Mouse (Mus musculus): ENCODE data around the gene Gm8113. TPM values are rescaled to one million over a fixed set of nuclear protein-coding genes. Genes with fewer than 3 reads are reported as not detected.
"Not testable (repeated sequence)": the region's sequence is repeated elsewhere in the genome, so short reads cannot be mapped to it uniquely, and the experiment has no call there.

Gene Gm8113
- polyA plus RNA-seq (2016; fragmentation: Nextera tagmentation; extraction: Ambion mirVana): 9.3 and 13.9 TPM in 2 replicates

GRCm38 (mm10) chr14:43924688-43925403, at the start of gene Gm8113:
Gm8113 (plus strand) TSS chr14:43925390.
- Histone ChIP-seq H3K4me2 (replicated peaks) (peak within 1 kb of the TSS; percentile 40), H3K9ac (peak within 1 kb of the TSS; percentile 52; the same call in 1 of the 2 replicates), H3K27ac (peak within 1 kb of the TSS; percentile 84), H3K4me3 (peak within 1 kb of the TSS; percentile 44)
- not testable (repeated sequence) for H3K27me3 ChIP-seq, H3K36me3 ChIP-seq, H3K9me3 ChIP-seq, H3K4me1 ChIP-seq
- WGBS: 9% methylated on average over 10 of the region's 10 CpGs
- peak; percentile 86 for ATAC-seq (ENCODE audit: insufficient number of reproducible peaks, insufficient read depth, low FRiP score, low TSS enrichment)

DNA sequence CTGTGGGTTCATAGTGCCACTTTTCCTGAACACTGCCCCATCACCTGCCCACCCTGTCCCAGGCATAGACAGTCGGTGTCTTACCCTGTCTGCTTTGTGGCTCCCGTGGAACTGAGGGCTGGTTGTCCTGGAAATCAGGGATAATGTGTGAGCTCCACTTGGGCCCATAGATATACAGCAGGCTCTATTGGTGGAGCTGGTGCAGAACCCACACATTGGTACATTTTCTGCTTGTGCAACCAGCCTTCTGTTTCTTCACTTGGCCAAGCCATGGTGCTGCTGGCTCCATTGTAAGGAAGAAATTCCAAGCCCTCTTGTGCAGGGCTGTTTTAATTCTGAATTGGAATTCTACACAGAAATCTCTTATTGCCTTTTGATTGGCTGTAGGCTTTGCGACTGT, 49.8 kb upstream of the Gm8113 start, which contains the start of gene Ear1:
TSS of gene Ear1 (minus strand) at position 101 of the 400 bp plus-strand sequence.
- ATAC-seq (ENCODE audit: insufficient number of reproducible peaks, insufficient read depth, low FRiP score, low TSS enrichment); H3K27me3 ChIP-seq; H3K9me3 ChIP-seq; H3K4me2 ChIP-seq (replicated peaks); H3K27ac ChIP-seq; H3K9ac ChIP-seq; H3K4me1 ChIP-seq; H3K36me3 ChIP-seq; H3K4me3 ChIP-seq: not testable (repeated sequence)
- WGBS: 82% methylated on average over 3 of the region's 3 CpGs

- not testable (repeated sequence) for H3K4me1 ChIP-seq; H3K36me3 ChIP-seq; H3K4me2 ChIP-seq (replicated peaks); H3K9me3 ChIP-seq; H3K27me3 ChIP-seq; H3K27ac ChIP-seq; ATAC-seq (ENCODE audit: insufficient number of reproducible peaks, insufficient read depth, low FRiP score, low TSS enrichment); H3K9ac ChIP-seq; H3K4me3 ChIP-seq
- WGBS: 65% methylated on average over 1 of the region's 2 CpGs
Measured at GRCm38 (mm10) chr14:43877789-43878188, 47.4 kb upstream of the Gm8113 start.

DNA sequence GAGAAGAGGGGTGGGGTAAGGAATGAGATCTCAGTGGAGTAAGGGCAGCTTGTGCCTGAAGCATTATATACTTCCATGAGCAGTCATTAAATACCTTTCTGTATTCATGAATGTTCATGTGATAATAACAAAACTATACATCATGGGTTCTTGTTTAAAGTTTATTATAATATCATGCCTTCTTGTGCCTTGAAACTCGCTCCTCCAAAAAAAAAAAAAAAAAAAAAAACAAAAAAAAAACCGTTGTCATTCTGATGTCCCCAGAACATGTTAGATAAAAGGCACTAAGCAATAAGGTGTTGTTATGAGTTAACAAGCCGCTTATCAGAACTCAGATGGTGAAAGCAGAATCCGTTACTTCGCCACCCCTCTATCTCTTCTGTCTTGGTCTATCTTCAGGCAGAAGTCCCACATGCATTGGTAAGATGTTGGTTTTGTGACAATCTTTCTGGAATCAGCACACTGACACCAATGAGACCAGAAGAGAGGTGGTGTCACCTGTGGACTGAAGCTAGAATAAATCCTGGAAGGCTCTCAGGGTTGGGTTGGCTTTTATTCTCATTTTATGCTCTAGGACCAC, 45.1 kb upstream of the Gm8113 start:
- not testable (repeated sequence) for H3K9me3 ChIP-seq; H3K27me3 ChIP-seq; H3K4me2 ChIP-seq (replicated peaks); H3K36me3 ChIP-seq; H3K4me1 ChIP-seq; ATAC-seq (ENCODE audit: insufficient number of reproducible peaks, insufficient read depth, low FRiP score, low TSS enrichment); H3K27ac ChIP-seq; H3K9ac ChIP-seq; H3K4me3 ChIP-seq
- 89% methylated on average over 5 of the region's 5 CpGs for WGBS

- H3K9ac ChIP-seq; H3K27ac ChIP-seq; H3K4me2 ChIP-seq (replicated peaks); H3K27me3 ChIP-seq; H3K4me1 ChIP-seq; H3K4me3 ChIP-seq; H3K36me3 ChIP-seq; ATAC-seq (ENCODE audit: insufficient number of reproducible peaks, insufficient read depth, low FRiP score, low TSS enrichment); H3K9me3 ChIP-seq: not testable (repeated sequence)
- WGBS: 35% methylated on average over 1 of the region's 1 CpGs
Measured at GRCm38 (mm10) chr14:43886235-43886634, 39.0 kb upstream of the Gm8113 start.

- not testable (repeated sequence) for H3K9ac ChIP-seq; H3K27me3 ChIP-seq; H3K4me2 ChIP-seq (replicated peaks); H3K36me3 ChIP-seq; H3K4me3 ChIP-seq; H3K4me1 ChIP-seq; ATAC-seq (ENCODE audit: insufficient number of reproducible peaks, insufficient read depth, low FRiP score, low TSS enrichment); H3K27ac ChIP-seq; H3K9me3 ChIP-seq
- WGBS: 89% methylated on average over 1 of the region's 1 CpGs
Measured at GRCm38 (mm10) chr14:43891288-43891687, 33.9 kb upstream of the Gm8113 start.

DNA sequence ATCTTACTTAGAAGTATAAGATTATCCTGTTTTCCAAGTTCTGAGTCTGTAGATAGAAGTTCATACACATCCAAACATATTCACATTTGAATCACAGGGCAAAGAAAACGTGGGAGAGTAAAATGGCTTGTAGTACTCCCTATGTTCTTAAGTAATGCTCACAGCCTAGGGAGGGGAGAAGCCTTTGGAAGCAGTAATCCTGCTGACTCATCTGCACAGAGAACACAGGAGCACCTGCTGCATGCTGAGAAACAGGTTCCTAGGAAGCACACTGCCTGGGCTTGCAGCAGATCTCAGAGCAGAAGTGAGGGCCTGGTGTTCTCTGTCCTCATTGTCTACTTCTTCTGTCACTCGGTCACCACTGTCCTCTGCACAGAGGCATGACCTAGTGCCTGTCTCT, 29.8 kb upstream of the Gm8113 start:
- not testable (repeated sequence) for H3K4me2 ChIP-seq (replicated peaks); H3K27ac ChIP-seq; ATAC-seq (ENCODE audit: insufficient number of reproducible peaks, insufficient read depth, low FRiP score, low TSS enrichment); H3K4me3 ChIP-seq; H3K36me3 ChIP-seq; H3K4me1 ChIP-seq; H3K9ac ChIP-seq; H3K9me3 ChIP-seq; H3K27me3 ChIP-seq
- WGBS: 41% methylated on average over 2 of the region's 2 CpGs

- H3K27me3 ChIP-seq; H3K4me3 ChIP-seq; H3K36me3 ChIP-seq; H3K9ac ChIP-seq; ATAC-seq (ENCODE audit: insufficient number of reproducible peaks, insufficient read depth, low FRiP score, low TSS enrichment); H3K9me3 ChIP-seq; H3K27ac ChIP-seq; H3K4me2 ChIP-seq (replicated peaks); H3K4me1 ChIP-seq: not testable (repeated sequence)
- 86% methylated on average over 3 of the region's 3 CpGs for WGBS
Measured at GRCm38 (mm10) chr14:43898577-43898976, 26.6 kb upstream of the Gm8113 start.

DNA sequence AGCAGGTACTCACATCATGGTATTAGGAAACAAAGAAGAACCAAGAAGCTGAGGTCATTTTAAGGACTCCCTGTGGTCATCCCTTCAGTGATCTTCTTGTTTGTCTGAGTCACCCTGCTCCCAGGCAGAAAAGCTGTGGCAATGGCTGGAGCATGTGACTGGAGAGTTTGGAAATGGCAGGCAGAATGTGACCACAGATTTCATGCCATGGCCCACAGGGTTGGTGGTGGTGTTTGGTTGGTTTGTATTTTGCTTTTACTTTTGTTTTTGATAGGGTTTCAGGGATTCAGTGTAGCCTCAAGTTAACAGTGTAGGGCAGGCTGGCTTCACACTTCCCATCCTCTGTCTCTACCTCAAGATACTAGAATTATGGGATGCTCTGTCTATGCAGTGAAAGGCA, 7.0 kb upstream of the Gm8113 start:
- not testable (repeated sequence) for H3K4me3 ChIP-seq; ATAC-seq (ENCODE audit: insufficient number of reproducible peaks, insufficient read depth, low FRiP score, low TSS enrichment); H3K4me1 ChIP-seq; H3K4me2 ChIP-seq (replicated peaks); H3K36me3 ChIP-seq; H3K27ac ChIP-seq; H3K27me3 ChIP-seq; H3K9me3 ChIP-seq; H3K9ac ChIP-seq

GRCm38 (mm10) chr14:43923459-43923858, 1.7 kb upstream of the Gm8113 start, which contains the start of gene Ear10:
Ear10 (minus strand) TSS chr14:43923559.
- not testable (repeated sequence) for H3K9me3 ChIP-seq; H3K27me3 ChIP-seq; H3K9ac ChIP-seq; H3K4me2 ChIP-seq (replicated peaks); ATAC-seq (ENCODE audit: insufficient number of reproducible peaks, insufficient read depth, low FRiP score, low TSS enrichment); H3K27ac ChIP-seq; H3K4me1 ChIP-seq; H3K36me3 ChIP-seq; H3K4me3 ChIP-seq
- 77% methylated on average over 3 of the region's 3 CpGs for WGBS

DNA sequence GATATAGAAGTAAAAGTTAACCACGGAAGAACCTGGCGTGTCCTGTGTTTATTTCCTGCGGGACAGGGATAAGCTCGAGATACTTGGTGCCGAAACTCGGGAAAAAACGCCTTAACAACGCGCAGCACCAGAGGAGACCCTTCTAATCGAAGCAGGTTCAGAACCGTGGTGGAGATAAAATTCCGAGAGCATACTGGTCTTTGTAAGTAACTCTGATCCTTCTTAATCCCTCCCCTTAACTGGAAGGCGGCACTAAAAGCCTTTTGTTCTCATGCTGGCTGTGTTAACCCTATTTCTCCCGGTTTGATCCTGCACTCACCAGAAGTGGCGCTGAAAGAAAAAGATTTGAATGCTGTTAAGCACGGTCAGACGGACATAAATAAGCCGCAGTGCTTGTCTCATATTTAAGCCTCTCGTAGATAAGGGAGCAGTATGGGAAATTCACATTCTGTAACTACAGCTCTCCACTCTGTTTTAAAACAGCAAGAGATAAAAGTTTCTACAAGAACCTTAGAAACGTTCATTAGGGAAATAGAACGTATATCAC, 287 bp downstream of the Gm8113 start:
- WGBS: 5% methylated on average over 21 of the region's 21 CpGs
- H3K9me3 ChIP-seq, H3K27me3 ChIP-seq, H3K36me3 ChIP-seq, H3K4me1 ChIP-seq: not testable (repeated sequence)
- H3K9ac ChIP-seq: peak overlapping the region; percentile 52; the same call in 1 of the 2 replicates
- H3K4me3 ChIP-seq: peak overlapping the region; percentile 44
- peak overlapping the region; percentile 84 for H3K27ac ChIP-seq
- ATAC-seq (ENCODE audit: insufficient number of reproducible peaks, insufficient read depth, low FRiP score, low TSS enrichment): peak; percentile 64; the same call in 1 of the 2 replicates
- H3K4me2 ChIP-seq (replicated peaks): peak overlapping the region; percentile 40

DNA sequence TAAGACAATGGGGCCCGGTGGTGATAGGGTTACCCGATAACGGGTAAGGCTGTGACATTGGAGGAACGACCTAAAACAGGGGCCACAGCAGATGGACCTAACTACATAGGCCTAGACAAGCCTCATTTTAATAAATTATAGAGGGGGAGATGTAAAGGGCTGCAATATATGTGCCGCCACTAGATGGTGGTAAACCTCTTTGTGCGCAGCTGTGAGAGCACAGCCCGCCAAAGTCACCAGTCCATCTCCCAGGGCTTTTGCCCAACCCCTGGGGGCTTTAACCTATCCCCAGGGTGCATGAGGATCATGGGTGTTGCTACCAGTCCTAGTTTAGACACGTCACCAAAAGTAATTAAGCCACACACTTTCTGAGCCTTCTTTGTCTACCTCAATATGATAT, 7.8 kb downstream of the Gm8113 start:
- not testable (repeated sequence) for H3K27ac ChIP-seq; H3K4me1 ChIP-seq; H3K9ac ChIP-seq; H3K9me3 ChIP-seq; H3K4me3 ChIP-seq; H3K4me2 ChIP-seq (replicated peaks); H3K36me3 ChIP-seq; H3K27me3 ChIP-seq; ATAC-seq (ENCODE audit: insufficient number of reproducible peaks, insufficient read depth, low FRiP score, low TSS enrichment)
- 20% methylated on average over 8 of the region's 8 CpGs for WGBS
